In the genomic region with DNA sequence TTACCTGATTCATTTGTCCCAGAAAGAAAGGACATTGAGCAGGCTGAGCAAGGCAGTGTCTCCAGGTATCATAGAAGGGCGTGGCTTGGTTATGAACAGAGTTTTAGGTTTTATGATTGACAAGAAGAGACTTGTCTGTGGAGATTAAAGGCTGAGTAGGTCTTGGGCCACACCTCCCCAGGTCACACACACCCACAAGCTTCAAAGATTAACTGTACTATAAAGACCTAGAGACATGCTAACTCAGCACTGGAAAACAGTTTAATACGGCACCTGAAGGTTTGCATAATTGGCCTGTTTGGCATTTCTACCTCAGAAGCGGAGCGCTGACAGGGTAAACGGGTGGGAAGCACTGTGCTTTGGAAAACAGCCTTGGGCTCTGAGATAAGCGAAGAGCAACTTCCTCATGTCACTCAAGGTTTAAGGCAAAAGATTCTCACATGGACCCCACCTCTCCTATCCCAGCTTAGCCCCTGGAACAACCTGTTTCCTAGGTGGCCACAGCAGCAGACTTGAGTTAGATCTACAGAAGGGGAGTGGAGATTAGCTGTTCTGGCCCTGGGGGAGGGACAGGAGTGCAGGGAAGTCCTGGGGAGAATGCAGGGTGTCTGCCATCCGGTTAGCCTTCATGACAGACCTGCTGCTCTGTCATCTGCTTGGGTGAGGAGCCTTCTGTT, we compare ENCODE assay signal across 18 mouse cellular contexts. TPM values are rescaled to one million over a fixed set of nuclear protein-coding genes. Genes with fewer than 3 reads are reported as not detected.
A peak's percentile ranks its signal among the peaks of the same experiment; 100 is the strongest.
DNase-seq lines count a peak whose midpoint lies in the region; ATAC-seq and TF ChIP-seq lines count a peak whose summit lies in the region.
"Had no signal": no experiment of that assay in that cellular context is flagged by ENCODE, and none has a peak within 500 bp of the region (broad histone marks: within the 10 kb centered on the region; RNA-seq: fewer than 3 reads in every experiment).

No protein-coding gene starts in this region.

- peaks cover 51% of the 10 kb centered on the region for H3K4me1 ChIP-seq in liver, embryonic 12.5 days
- no peaks in the 10 kb centered on the region for H3K4me1 ChIP-seq in stomach, postnatal 0 days (replicated peaks; ENCODE audit: control insufficient read depth, insufficient read depth)
- H3K4me1 ChIP-seq: embryonic facial prominence, embryonic 13.5 days; midbrain, embryonic 10.5 days had no signal

- H3K27me3 ChIP-seq in liver, embryonic 12.5 days (replicated peaks): no peaks in the 10 kb centered on the region
- H3K27me3 ChIP-seq in stomach, postnatal 0 days (ENCODE audit: control insufficient read depth, insufficient read depth, low read length): no peaks in the 10 kb centered on the region
- H3K27me3 ChIP-seq: embryonic facial prominence, embryonic 13.5 days had no signal

- peak overlapping the region; percentile 17; the same call in 1 of the 2 replicates for H3K27ac ChIP-seq in liver, embryonic 12.5 days
- H3K27ac ChIP-seq in stomach, postnatal 0 days (replicated peaks): peak overlapping the region; percentile 81
- H3K27ac ChIP-seq: embryonic facial prominence, embryonic 13.5 days; gastrocnemius, adult 2 months; heart, adult 2 months; hindbrain, postnatal 0 days; midbrain, embryonic 10.5 days had no signal

- no peaks in the 10 kb centered on the region for H3K9me3 ChIP-seq in liver, embryonic 12.5 days (replicated peaks)
- H3K9me3 ChIP-seq in stomach, postnatal 0 days (ENCODE audit: control insufficient read depth, low read length): no peaks in the 10 kb centered on the region
- H3K9me3 ChIP-seq: embryonic facial prominence, embryonic 13.5 days; midbrain, embryonic 10.5 days had no signal

- WGBS in liver, embryonic 12.5 days (ENCODE audit: insufficient replicate concordance): 27% methylated on average over 7 of the region's 7 CpGs
- 73% methylated on average over 7 of the region's 7 CpGs for WGBS in stomach, postnatal 0 days

- DNase-seq in retina, adult 2 months (ENCODE audit: low read depth, low spot score): peak; percentile 25
- no peak for DNase-seq in retina, postnatal 1 day
- peak; percentile 95 for DNase-seq in fat pad, adult 2 months (ENCODE audit: extremely low read depth, low read depth, low spot score)
- no peak for DNase-seq in stomach, postnatal 0 days (ENCODE audit: low spot score)
- DNase-seq in testis, postnatal 14 days (ENCODE audit: low spot score): no peak
- DNase-seq in frontal cortex, postnatal 10 days (ENCODE audit: low spot score in 2 of 2): no peak
- DNase-seq: cerebellum, adult 9-11 months; heart, adult 2 months; heart, postnatal 10 days; right cerebral cortex, postnatal 25 days; thymus, postnatal 14 days had no signal

- H3K9ac ChIP-seq in liver, embryonic 12.5 days: no peak overlapping the region
- H3K9ac ChIP-seq in stomach, postnatal 0 days (ENCODE audit: low read length): no peak overlapping the region
- H3K9ac ChIP-seq: embryonic facial prominence, embryonic 13.5 days had no signal

- peak; percentile 63 for ATAC-seq in liver, embryonic 12.5 days
- peak; percentile 53; the same call in 1 of the 2 replicates for ATAC-seq in stomach, postnatal 0 days (ENCODE audit: low FRiP score, low TSS enrichment)
- ATAC-seq: forebrain, embryonic 14.5 days; hindbrain, postnatal 0 days; lung, postnatal 0 days had no signal

- H3K4me3 ChIP-seq in liver, embryonic 12.5 days: no peak overlapping the region
- H3K4me3 ChIP-seq in stomach, postnatal 0 days (ENCODE audit: low read depth, low read length): no peak overlapping the region
- H3K4me3 ChIP-seq: embryonic facial prominence, embryonic 13.5 days; gastrocnemius, adult 2 months; heart, adult 2 months; midbrain, embryonic 10.5 days had no signal

- peaks cover 90% of the 10 kb centered on the region for H3K36me3 ChIP-seq in liver, embryonic 12.5 days
- peaks cover 27% of the 10 kb centered on the region for H3K36me3 ChIP-seq in stomach, postnatal 0 days (ENCODE audit: control insufficient read depth, insufficient read depth, low read length)

- TF ChIP-seq CTCF in stomach, postnatal 0 days (IDR thresholded peaks at IDR 0.05; ENCODE audit: low read depth): no peak

- TF ChIP-seq EP300 in stomach, postnatal 0 days (optimal IDR thresholded peaks at IDR 0.05): peak; percentile 72

- H3K4me2 ChIP-seq in liver, embryonic 12.5 days: no peak overlapping the region
- H3K4me2 ChIP-seq in stomach, postnatal 0 days (replicated peaks; ENCODE audit: low read depth): no peak overlapping the region
- H3K4me2 ChIP-seq: embryonic facial prominence, embryonic 13.5 days had no signal

RNA-seq across cellular contexts. Expression of gene Secisbp2, which starts 33.9 kb away (rescaled TPM):
- polyA plus RNA-seq in liver, embryonic 12.5 days (2016; fragmentation: Nextera tagmentation; extraction: Ambion mirVana): 19.7 and 22.7 TPM in 2 replicates
- polyA plus RNA-seq in stomach, postnatal 0 days (2015; fragmentation: Nextera tagmentation; extraction: Ambion mirVana): 21.2 and 21.4 TPM in 2 replicates

RNA-seq across cellular contexts. Expression of gene Cks2, which starts 40.4 kb away (rescaled TPM):
- 405 and 413 TPM in 2 replicates for polyA plus RNA-seq in liver, embryonic 12.5 days (2016; fragmentation: Nextera tagmentation; extraction: Ambion mirVana)
- polyA plus RNA-seq in stomach, postnatal 0 days (2015; fragmentation: Nextera tagmentation; extraction: Ambion mirVana): 97.1 and 128 TPM in 2 replicates

Comparison
In these comparisons a context has a peak if more than half of its experiments do, and no peak if none do; other contexts are left out.
1. DNase-seq: peak in retina, adult 2 months (single experiment) and fat pad, adult 2 months (single experiment); none in retina, postnatal 1 day (single experiment), stomach, postnatal 0 days (single experiment), testis, postnatal 14 days (single experiment) and frontal cortex, postnatal 10 days (0 of 2).